Mouse (Mus musculus): ENCODE measurements around the gene Mrps16. TPM values are rescaled to one million over a fixed set of nuclear protein-coding genes. Genes with fewer than 3 reads are reported as not detected.

Gene Mrps16
- polyA plus RNA-seq, 1 experiment: 97.2 TPM

DNA sequence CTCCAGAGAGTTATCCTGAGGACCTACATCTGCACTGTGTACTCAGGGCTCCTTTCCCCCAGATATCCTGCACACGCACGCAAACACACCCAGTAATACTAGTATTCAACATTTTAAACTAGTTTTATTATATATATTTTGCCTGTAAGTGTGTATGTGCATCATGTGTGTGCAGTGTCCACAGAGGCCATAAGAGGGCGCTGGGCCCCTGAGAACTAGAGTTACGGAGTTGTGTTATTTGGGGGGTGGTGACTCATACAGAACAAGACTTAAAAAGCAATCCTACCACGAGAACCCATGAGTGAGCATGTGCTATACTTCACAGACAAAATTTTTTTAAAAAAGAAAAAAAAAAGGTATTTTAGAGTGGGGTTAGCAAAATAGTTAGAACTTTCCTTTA, 54.0 kb downstream of the Mrps16 start:
- H3K79me2 ChIP-seq (ENCODE audit: control insufficient read depth, insufficient read depth): peaks cover 39% of the 10 kb centered on the region
- TF ChIP-seq CEBPB (IDR thresholded peaks at IDR 0.05; ENCODE audit: low read depth) (no peak), FOSL1 (IDR thresholded peaks at IDR 0.05; ENCODE audit: insufficient read depth, low read length, poor library complexity, severe bottlenecking) (no peak), MYOG (IDR thresholded peaks at IDR 0.05; ENCODE audit: control insufficient read depth, extremely low read depth, insufficient read length) (no peak), MAX (IDR thresholded peaks at IDR 0.05) (no peak), MYOD1 (IDR thresholded peaks at IDR 0.05; ENCODE audit: control insufficient read depth, insufficient read length, low read depth) (no peak), USF1 (IDR thresholded peaks at IDR 0.05; ENCODE audit: low read depth) (no peak), CTCF (IDR thresholded peaks at IDR 0.05; ENCODE audit: control insufficient read depth, insufficient read depth, insufficient read length) (no peak)
- peaks cover 56% of the 10 kb centered on the region for H3K36me3 ChIP-seq (ENCODE audit: control insufficient read depth, insufficient read depth)
- H3K4me3 ChIP-seq (ENCODE audit: insufficient read depth, poor library complexity, severe bottlenecking): no peak overlapping the region
- peaks cover 14% of the 10 kb centered on the region for H3K79me3 ChIP-seq (ENCODE audit: low read depth)
- H3K27me3 ChIP-seq (ENCODE audit: control insufficient read depth, insufficient read depth, insufficient read length): no peaks in the 10 kb centered on the region
- no peak overlapping the region for H3ac ChIP-seq (ENCODE audit: control insufficient read depth, insufficient read length, low read depth)

Other genes starting within 250 kb of the Mrps16 start
- gene Kcnk5, start 211.8 kb downstream of the Mrps16 start, polyA plus RNA-seq (2012; fragmentation: generic; extraction: Trizol): 10.1 TPM
- not detected for gene Kcnk16, start 124.4 kb downstream of the Mrps16 start, polyA plus RNA-seq (2012; fragmentation: generic; extraction: Trizol)
- gene Nudt13, start 98.9 kb downstream of the Mrps16 start, polyA plus RNA-seq (2012; fragmentation: generic; extraction: Trizol): 4.9 TPM
- gene Ecd, start 45.5 kb downstream of the Mrps16 start, polyA plus RNA-seq (2012; fragmentation: generic; extraction: Trizol): 28.6 TPM
- 17.7 TPM for gene Fam149b, start 45.5 kb downstream of the Mrps16 start, polyA plus RNA-seq (2012; fragmentation: generic; extraction: Trizol)
- gene Dnajc9, start 4.7 kb downstream of the Mrps16 start, polyA plus RNA-seq (2012; fragmentation: generic; extraction: Trizol): 80.8 TPM
- gene Cfap70, start 58.6 kb upstream of the Mrps16 start, polyA plus RNA-seq (2012; fragmentation: generic; extraction: Trizol): 0.01 TPM
- 47.9 TPM for gene Anxa7, start 86.5 kb upstream of the Mrps16 start, polyA plus RNA-seq (2012; fragmentation: generic; extraction: Trizol)
- gene Mss51, start 103.3 kb upstream of the Mrps16 start, polyA plus RNA-seq (2012; fragmentation: generic; extraction: Trizol): 0.28 TPM
- gene Ppp3cb, start 152.9 kb upstream of the Mrps16 start, polyA plus RNA-seq (2012; fragmentation: generic; extraction: Trizol): 29.9 TPM
- gene Usp54, start 247.4 kb upstream of the Mrps16 start, polyA plus RNA-seq (2012; fragmentation: generic; extraction: Trizol): 3.3 TPM

Data from C2C12 (cell line).